Mouse (Mus musculus) intestine, postnatal 0 days (tissue): ENCODE results near the gene Tmem186. TPM values are rescaled to one million over a fixed set of nuclear protein-coding genes. Genes with fewer than 3 reads are reported as not detected.

Source experiments
- ATAC-seq: fragments of 200-750 bp; cut with Nextera tagmentation; 2 replicates; pipeline ENCODE4 v1.8.0; 2017; ENCODE audit warnings: mild to moderate bottlenecking, moderate TSS enrichment, moderate library complexity
- H3K27ac ChIP-seq: fragments of 300-500 bp; sonication (generic); 2 replicates; pipeline ENCODE4 v1.5.1; 2014; ENCODE audit warnings: mild to moderate bottlenecking, low read depth, low read length, moderate library complexity
- H3K27me3 ChIP-seq: fragments of 300-500 bp; sonication (generic); replicated peaks from 2 replicates; pipeline ENCODE4 v1.6.1; 2014; ENCODE audit warnings: low read length, mixed read lengths; ENCODE audit not compliant: control insufficient read depth, insufficient read depth
- H3K36me3 ChIP-seq: fragments of 300-500 bp; sonication (generic); 2 replicates; pipeline ENCODE4 v1.6.1; 2014; ENCODE audit warnings: mild to moderate bottlenecking, moderate library complexity; ENCODE audit not compliant: control insufficient read depth, insufficient read depth
- H3K4me1 ChIP-seq: fragments of 300-500 bp; sonication (generic); replicated peaks from 2 replicates; pipeline ENCODE4 v1.6.1; 2014; ENCODE audit warnings: antibody characterized with exemption, low read length, mixed read lengths; ENCODE audit not compliant: control insufficient read depth, insufficient read depth
- H3K4me2 ChIP-seq: fragments of 300-500 bp; sonication (generic); replicated peaks from 2 replicates; pipeline ENCODE4 v1.6.1; 2014; ENCODE audit warnings: low read depth, mild to moderate bottlenecking, moderate library complexity
- H3K4me3 ChIP-seq: fragments of 300-500 bp; sonication (generic); 2 replicates; pipeline ENCODE4 v1.5.1; 2014; ENCODE audit warnings: low read depth, low read length
- H3K9ac ChIP-seq: fragments of 300-500 bp; sonication (generic); 2 replicates; pipeline ENCODE4 v1.6.1; 2014; ENCODE audit warnings: mild to moderate bottlenecking, low read depth, low read length
- H3K9me3 ChIP-seq: fragments of 300-500 bp; sonication (generic); 2 replicates; pipeline ENCODE4 v1.6.1; 2016; ENCODE audit warnings: mixed run types; ENCODE audit not compliant: control insufficient read depth
- CTCF ChIP-seq: sonication (generic); IDR thresholded peaks from 2 replicates; pipeline ENCODE4 v1.5.1; 2016; ENCODE audit warnings: low read depth, mild to moderate bottlenecking, control low read depth, antibody characterized with exemption, moderate library complexity
- whole genome bisulfite sequencing: fragments of 180-500 bp; shearing (Covaris S2); extraction: QIAGEN DNeasy Blood & Tissue Kit; methylation state at CpG from one replicate; pipeline ENCODE4 v1.1.7; 2014; 5-methylcytosine and 5-hydroxymethylcytosine counted together
- polyA plus RNA-seq: library from polyadenylated mRNA; unstranded; fragments of >200 nt; fragmentation: Nextera tagmentation; extraction: Ambion mirVana; gene quantifications from 2 replicates; pipeline ENCODE4 v1.2.1, GENCODE M21; 2015

Gene Tmem186
- polyA plus RNA-seq, 1 experiment from 2014 or later = 9.8 TPM

- H3K9ac ChIP-seq = no peak overlapping the region
- H3K36me3 ChIP-seq = peaks cover 81% of the 10 kb centered on the region
- no peak overlapping the region for H3K27ac ChIP-seq
- H3K4me3 ChIP-seq = no peak overlapping the region
- no peak for TF ChIP-seq CTCF
- H3K4me1 ChIP-seq = no peaks in the 10 kb centered on the region
- H3K4me2 ChIP-seq = no peak overlapping the region
- ATAC-seq = no peak
- WGBS = 95% methylated on average over 4 of the region's 4 CpGs
- no peaks in the 10 kb centered on the region for H3K9me3 ChIP-seq
- H3K27me3 ChIP-seq = no peaks in the 10 kb centered on the region
Measured at GRCm38 (mm10) chr16:8658764-8659163, 21.3 kb upstream of the Tmem186 start.

DNA sequence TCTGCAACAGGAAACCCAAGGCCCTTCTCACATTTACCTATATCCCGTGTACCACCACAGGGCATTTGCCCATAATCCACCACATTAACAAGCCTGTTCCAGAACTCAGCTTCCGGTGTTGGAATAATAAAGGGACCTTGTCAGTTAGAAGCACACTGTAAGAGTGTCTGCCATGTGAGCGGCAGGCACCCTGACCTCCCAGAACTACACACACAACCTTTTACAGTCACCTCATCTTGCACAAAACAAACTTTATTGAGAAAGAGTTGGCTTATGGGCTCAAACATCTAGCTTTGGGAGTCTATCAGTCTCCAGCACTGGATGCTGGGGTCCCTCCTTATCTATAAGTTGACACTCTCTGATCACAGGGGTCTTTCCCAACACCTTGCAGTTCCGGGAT is 20.8 kb upstream of the Tmem186 start:
- no peak overlapping the region for H3K4me2 ChIP-seq
- ATAC-seq = no peak
- no peak overlapping the region for H3K27ac ChIP-seq
- H3K36me3 ChIP-seq = peaks cover 81% of the 10 kb centered on the region
- H3K9ac ChIP-seq = no peak overlapping the region
- H3K9me3 ChIP-seq = no peaks in the 10 kb centered on the region
- no peaks in the 10 kb centered on the region for H3K4me1 ChIP-seq
- 89% methylated on average over 4 of the region's 4 CpGs for WGBS
- TF ChIP-seq CTCF = no peak
- no peak overlapping the region for H3K4me3 ChIP-seq
- H3K27me3 ChIP-seq = no peaks in the 10 kb centered on the region

DNA sequence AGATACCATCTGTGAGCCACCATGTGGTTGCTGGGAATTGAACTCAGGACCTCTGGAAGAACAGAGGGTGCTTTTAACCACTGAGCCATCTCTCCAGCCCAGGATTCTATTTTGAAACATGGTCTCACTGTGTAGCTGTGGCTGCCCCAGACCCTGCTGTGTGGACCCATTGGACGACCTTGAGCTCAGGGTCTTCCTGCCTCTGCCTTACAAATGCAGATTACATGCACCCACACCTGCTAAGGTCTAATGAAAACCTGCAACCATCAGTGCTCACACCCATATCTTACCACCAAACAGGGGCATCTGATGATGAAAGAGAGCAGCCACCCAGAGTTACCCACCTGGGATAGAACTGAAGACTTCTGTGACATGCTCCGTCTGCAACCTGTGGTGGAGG is 18.7 kb upstream of the Tmem186 start:
- Histone ChIP-seq H3K4me3 (no peak overlapping the region), H3K27me3 (no peaks in the 10 kb centered on the region), H3K36me3 (peaks cover 84% of the 10 kb centered on the region), H3K9ac (no peak overlapping the region), H3K9me3 (no peaks in the 10 kb centered on the region), H3K27ac (no peak overlapping the region), H3K4me2 (no peak overlapping the region), H3K4me1 (no peaks in the 10 kb centered on the region)
- no peak for ATAC-seq
- WGBS = 85% methylated on average over 2 of the region's 2 CpGs
- TF ChIP-seq CTCF = no peak

GRCm38 (mm10) chr16:8655599-8655998 is 18.1 kb upstream of the Tmem186 start:
- WGBS = 79% methylated on average over 9 of the region's 9 CpGs
- Histone ChIP-seq H3K4me3 (no peak overlapping the region), H3K4me1 (no peaks in the 10 kb centered on the region), H3K27me3 (no peaks in the 10 kb centered on the region), H3K9me3 (no peaks in the 10 kb centered on the region), H3K36me3 (peaks cover 90% of the 10 kb centered on the region), H3K4me2 (no peak overlapping the region), H3K27ac (no peak overlapping the region), H3K9ac (no peak overlapping the region)
- peak; percentile 44; the same call in 1 of the 2 replicates for TF ChIP-seq CTCF
- 0 out of 2 replicates have a peak, but pooled peaks have one; percentile 28 for ATAC-seq

DNA sequence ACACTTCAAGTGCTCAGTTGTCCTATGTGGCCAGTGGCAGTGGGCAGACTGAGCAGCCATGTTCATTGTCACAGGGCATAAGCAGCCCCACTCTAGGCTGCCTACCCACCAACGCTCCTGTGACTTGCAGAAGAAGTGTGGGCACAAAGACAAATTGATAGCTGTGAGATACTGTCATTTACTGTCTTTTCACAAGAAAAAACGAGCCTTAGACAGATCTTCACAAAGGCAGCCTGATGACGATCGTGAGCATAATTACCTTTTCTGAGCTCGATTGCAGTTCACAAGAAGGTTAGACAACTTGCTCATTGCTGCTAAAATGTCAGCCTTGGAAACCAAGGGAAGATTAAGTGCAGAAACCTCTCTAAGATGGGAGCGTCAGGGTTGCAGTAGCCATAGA is 17.6 kb upstream of the Tmem186 start:
- TF ChIP-seq CTCF = no peak
- ATAC-seq = no peak
- Histone ChIP-seq H3K4me1 (no peaks in the 10 kb centered on the region), H3K4me3 (no peak overlapping the region), H3K27ac (no peak overlapping the region), H3K27me3 (no peaks in the 10 kb centered on the region), H3K9ac (no peak overlapping the region), H3K36me3 (peaks cover 91% of the 10 kb centered on the region), H3K4me2 (no peak overlapping the region), H3K9me3 (no peaks in the 10 kb centered on the region)
- WGBS = 82% methylated on average over 6 of the region's 6 CpGs

- Histone ChIP-seq H3K9ac (no peak overlapping the region), H3K4me2 (no peak overlapping the region), H3K9me3 (no peaks in the 10 kb centered on the region), H3K4me3 (no peak overlapping the region), H3K27ac (no peak overlapping the region), H3K4me1 (no peaks in the 10 kb centered on the region), H3K36me3 (peaks cover 98% of the 10 kb centered on the region), H3K27me3 (no peaks in the 10 kb centered on the region)
- no peak for TF ChIP-seq CTCF
- ATAC-seq = no peak
- 89% methylated on average over 3 of the region's 3 CpGs for WGBS
Measured at GRCm38 (mm10) chr16:8650007-8650406, 12.5 kb upstream of the Tmem186 start.

GRCm38 (mm10) chr16:8645546-8645945 is 8.0 kb upstream of the Tmem186 start:
- H3K27ac ChIP-seq = no peak overlapping the region
- no peaks in the 10 kb centered on the region for H3K9me3 ChIP-seq
- H3K4me2 ChIP-seq = no peak overlapping the region
- no peaks in the 10 kb centered on the region for H3K27me3 ChIP-seq
- no peak overlapping the region for H3K4me3 ChIP-seq
- no peak for TF ChIP-seq CTCF
- H3K36me3 ChIP-seq = peaks cover 79% of the 10 kb centered on the region
- no peak for ATAC-seq
- no peak overlapping the region for H3K9ac ChIP-seq
- WGBS = 75% methylated on average over 6 of the region's 6 CpGs
- H3K4me1 ChIP-seq = no peaks in the 10 kb centered on the region
